Mouse (Mus musculus) granulocyte monocyte progenitor cell, adult 5-6 weeks (primary cell): Measurements from ENCODE around the gene Slc5a11. TPM values are rescaled to one million over a fixed set of nuclear protein-coding genes. Genes with fewer than 3 reads are reported as not detected.

Source experiments
- ATAC-seq: replicated peaks from 2 replicates; pipeline ENCODE4 v1.8.0; 2016; ENCODE audit warnings: mild to moderate bottlenecking, moderate TSS enrichment, inconsistent platforms; ENCODE audit not compliant: poor library complexity, severe bottlenecking
- total RNA-seq, 2 experiments: library from RNA; stranded (forward) in 1 of 2; stranded (reverse) in 1 of 2; fragments of 200-712, 200-1000 nt in 1 of 2; fragments of >200 nt in 1 of 2; fragmentation: Nextera tagmentation in 1 of 2; gene quantifications; 2 replicates each; pipeline ENCODE4 v1.2.3; 2014 to 2017

Gene Slc5a11
- total RNA-seq (2014; fragmentation: Nextera tagmentation), result 3.4 and 8.1 TPM in 2 replicates
- total RNA-seq (2017), result 1.0 and 21.1 TPM in 2 replicates

DNA sequence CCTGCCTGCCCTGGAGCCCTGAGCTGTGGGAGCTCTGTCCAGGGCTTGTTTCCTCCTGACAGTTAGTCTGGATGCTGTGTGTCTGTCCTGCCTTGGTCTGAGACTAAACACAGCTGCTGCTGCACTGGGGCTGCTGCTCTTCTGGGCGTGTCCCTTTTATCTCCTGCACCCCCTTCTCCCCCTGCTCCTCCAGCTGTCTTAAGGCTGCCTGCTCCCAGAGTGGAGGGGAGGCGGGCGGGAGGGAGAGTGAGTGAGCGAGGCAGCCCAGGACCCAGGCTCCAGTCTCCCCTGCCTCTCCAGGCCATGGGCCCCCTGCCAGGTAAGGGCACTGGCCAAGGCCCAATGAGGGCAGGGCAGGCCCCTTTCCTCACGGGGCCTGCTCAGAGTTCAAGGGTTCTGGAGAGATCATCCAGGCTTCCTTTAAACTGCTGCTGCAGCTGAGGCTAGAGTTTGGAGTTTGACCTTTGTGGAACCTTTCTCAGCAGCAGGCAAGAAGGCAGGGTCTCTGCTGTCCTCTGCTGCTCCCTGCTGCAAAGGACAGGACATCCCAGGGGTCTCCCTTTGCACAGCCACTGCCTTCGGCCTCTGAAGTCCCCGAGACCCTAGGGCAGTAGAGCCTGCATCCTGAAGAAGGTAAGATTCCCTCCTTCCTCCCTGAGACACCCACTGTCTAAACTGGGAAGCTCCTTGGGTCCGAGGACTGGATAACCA lies at the start of gene Slc5a11:
Gene Slc5a11, plus strand, starts transcription at position 416 of the 711 bp plus-strand sequence.
- ATAC-seq, result no peak

- ATAC-seq, result no peak
These were observed 47.1 kb upstream of the Slc5a11 start for GRCm38 (mm10) chr7:123167436-123167835.

- no peak for ATAC-seq
These were observed 45.0 kb upstream of the Slc5a11 start for GRCm38 (mm10) chr7:123169618-123170017.

GRCm38 (mm10) chr7:123172101-123172500 lies 42.5 kb upstream of the Slc5a11 start:
- no peak for ATAC-seq

DNA sequence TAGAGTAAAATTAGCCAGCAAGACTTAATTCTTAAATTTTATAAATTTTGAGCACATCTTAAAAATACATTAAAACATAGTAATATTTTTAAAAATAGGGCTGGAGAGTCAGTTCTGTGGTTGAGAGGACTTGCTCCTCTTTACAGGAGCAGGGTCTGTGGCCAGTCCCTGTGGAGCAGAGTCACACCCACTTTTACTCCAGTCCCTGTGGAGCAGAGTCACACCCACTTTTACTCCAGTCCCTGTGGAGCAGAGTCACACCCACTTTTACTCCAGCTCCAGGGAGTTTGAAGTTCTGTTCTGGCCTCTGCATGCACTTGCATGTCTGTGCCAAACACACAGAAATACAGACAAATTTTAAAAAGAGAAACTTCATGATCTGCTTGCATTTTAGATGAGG lies 37.4 kb upstream of the Slc5a11 start:
- no peak for ATAC-seq

GRCm38 (mm10) chr7:123181787-123182701 lies 32.5 kb upstream of the Slc5a11 start:
- no peak for ATAC-seq

- ATAC-seq, result no peak
These were observed 29.7 kb upstream of the Slc5a11 start for GRCm38 (mm10) chr7:123184891-123185290.

- no peak for ATAC-seq
These were observed 28.1 kb upstream of the Slc5a11 start for GRCm38 (mm10) chr7:123186463-123186862.

- ATAC-seq, result no peak
These were observed 27.3 kb upstream of the Slc5a11 start for GRCm38 (mm10) chr7:123187246-123187645.

- no peak for ATAC-seq
These were observed 26.1 kb upstream of the Slc5a11 start for GRCm38 (mm10) chr7:123188462-123188861.

DNA sequence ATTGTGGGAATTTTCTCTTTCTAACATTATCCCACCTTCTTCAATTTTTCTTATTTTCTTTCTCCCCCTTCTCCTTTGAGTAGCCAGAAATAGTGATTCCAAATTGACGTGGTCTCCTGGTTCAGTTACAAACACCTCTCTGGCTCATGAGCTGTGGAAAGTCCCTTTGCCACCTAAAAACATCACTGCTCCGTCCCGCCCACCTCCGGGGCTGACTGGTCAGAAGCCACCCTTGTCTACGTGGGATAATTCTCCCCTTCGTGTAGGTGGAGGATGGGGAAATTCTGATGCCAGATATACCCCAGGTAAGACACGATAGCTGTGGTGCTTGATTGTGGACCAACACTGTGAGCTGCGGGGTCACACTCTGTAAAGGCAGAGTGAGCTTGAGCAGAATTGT lies 24.8 kb upstream of the Slc5a11 start:
- ATAC-seq, result no peak

DNA sequence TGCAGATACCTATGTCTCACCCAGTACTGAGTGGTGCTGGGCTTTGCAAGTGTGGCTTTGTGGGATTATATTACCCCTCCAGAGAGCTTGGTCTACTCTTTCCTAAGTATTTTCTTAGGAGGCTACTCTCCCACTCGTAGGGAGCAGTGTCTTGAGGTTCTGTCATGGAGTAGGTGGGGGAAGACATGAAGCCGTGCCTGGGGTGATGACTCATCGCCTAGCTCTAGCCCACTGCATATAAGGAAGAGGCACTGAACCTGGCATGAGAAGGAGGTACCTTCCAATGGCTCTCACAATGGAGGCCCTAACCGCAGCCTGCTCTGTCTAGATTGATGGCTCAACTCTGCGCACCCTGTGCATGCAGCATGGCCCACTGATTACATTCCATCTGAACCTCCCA lies 22.8 kb upstream of the Slc5a11 start:
- ATAC-seq, result no peak

GRCm38 (mm10) chr7:123193201-123193600 lies 21.4 kb upstream of the Slc5a11 start:
- no peak for ATAC-seq

GRCm38 (mm10) chr7:123194696-123195095 lies 19.9 kb upstream of the Slc5a11 start:
- ATAC-seq, result no peak

DNA sequence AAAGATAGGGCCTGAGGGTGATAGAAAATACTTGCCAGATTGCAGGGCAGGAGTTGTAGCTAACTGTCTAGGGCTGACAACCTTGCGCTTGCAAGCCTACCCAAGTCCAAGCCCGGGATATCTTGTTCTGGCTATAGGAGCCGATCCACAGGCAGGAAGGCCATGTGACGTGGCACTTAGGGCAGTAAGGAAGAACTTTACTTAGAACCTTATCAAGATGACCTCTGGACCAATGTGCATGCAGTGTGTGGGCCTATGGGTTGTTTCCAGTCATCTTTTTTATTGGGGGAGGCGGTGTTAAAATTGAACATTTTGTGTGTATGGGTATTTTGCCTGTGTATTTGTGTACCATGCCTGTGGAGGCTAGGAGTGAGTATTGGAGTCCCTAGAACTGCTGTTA lies 18.1 kb upstream of the Slc5a11 start:
- ATAC-seq, result no peak

GRCm38 (mm10) chr7:123198695-123199094 lies 15.9 kb upstream of the Slc5a11 start:
- no peak for ATAC-seq

DNA sequence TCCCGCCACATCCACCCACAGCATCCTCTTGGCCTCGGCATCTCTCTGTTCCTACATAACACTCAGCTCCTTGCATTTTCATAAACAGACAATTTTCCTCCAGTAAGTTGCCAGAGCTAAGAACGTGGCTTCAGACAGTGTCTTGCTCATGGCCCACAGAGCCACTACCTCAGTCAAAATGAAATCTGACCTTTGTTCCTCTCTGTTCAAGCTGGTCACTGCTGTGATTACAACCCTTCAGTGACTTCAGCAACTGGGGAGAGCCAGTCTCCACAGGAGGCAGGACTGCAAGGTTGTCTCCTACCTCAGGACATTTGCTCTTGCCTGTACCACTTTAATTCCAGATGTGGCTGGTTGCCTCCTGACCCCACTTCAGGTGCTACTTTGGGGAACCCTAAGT lies 15.4 kb upstream of the Slc5a11 start:
- ATAC-seq, result no peak

DNA sequence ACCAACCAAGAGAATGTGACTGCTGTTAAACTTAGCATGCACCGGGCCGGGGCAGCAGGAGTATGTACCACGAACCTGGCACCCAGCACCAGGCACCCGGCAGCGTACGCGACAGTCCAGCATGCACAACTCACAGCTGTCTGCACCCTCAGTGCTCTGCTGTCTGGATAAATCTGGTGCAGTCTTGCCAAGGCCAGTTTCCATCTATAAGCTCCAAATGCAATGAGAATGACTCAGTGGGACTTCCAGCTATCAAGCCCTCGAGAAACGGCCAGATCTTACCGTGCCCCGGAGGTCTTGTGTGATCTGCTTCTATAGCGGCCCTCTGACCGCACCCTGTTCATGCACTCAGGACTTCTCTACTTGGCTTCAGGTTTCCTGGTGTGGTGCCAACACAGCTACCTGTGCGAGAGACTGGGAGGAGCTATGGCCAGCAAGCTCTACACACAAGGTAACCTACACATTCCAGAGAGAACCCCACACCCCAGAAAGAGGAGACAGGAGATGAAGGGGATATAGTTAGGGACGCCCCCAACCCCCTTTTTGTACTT lies 14.8 kb upstream of the Slc5a11 start:
- ATAC-seq, result no peak

DNA sequence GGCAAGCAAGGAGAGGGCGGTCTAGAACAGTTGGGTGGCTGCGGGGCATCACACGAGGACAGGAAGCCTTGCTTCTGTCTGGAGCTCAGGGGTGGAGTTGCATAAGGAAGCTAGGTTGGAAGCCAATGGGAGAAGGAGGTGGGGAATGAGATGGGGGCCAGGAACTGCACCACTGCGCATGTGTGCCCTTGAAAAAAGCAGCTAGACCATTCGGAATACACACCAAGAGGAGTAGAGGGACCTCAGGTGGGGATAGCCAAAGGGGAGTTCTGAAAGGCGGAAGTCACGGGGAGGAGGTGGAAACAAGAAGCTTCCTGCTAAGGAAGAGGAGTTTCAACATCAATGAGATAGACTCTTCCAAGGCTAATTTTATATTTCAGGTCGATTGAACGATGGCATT lies 13.9 kb upstream of the Slc5a11 start:
- peak; percentile 57 for ATAC-seq

- ATAC-seq, result peak; percentile 51
These were observed 9.3 kb upstream of the Slc5a11 start for GRCm38 (mm10) chr7:123205261-123205660.

- ATAC-seq, result no peak
These were observed 7.0 kb upstream of the Slc5a11 start for GRCm38 (mm10) chr7:123207561-123207960.
